ENCODE assay signal across 32 mouse cellular contexts in genomic region chr10:8365816-8366215, GRCm38 (mm10).
"Had no signal": no experiment of that assay in that cellular context is flagged by ENCODE, and none has a peak within 500 bp of the region (broad histone marks: within the 10 kb centered on the region; RNA-seq: fewer than 3 reads in every experiment).

No protein-coding gene starts in this region.

- H3K36me3 ChIP-seq: limb, embryonic 10.5 days; limb, embryonic 12.5 days; limb, embryonic 13.5 days; limb, embryonic 15.5 days; liver, embryonic 12.5 days; liver, embryonic 13.5 days; liver, embryonic 15.5 days; lung, embryonic 15.5 days; midbrain, embryonic 10.5 days; midbrain, embryonic 12.5 days; midbrain, embryonic 13.5 days; midbrain, embryonic 15.5 days; neural tube, embryonic 12.5 days; neural tube, embryonic 13.5 days had no signal

- DNase-seq: left cerebral cortex, postnatal 4 days; liver; liver, embryonic 13.5 days; lung, adult 18-20 months; lung, adult 2 months; lung, embryonic 14.5 days; lung, postnatal 10 days; lung, postnatal 14 days; lung, postnatal 36 days; lung, postnatal 4 days; midbrain, embryonic 14.5 days had no signal

- H3K9ac ChIP-seq: limb, embryonic 12.5 days; limb, embryonic 13.5 days; limb, embryonic 15.5 days; liver, embryonic 12.5 days; liver, embryonic 13.5 days; liver, embryonic 14.5 days; liver, embryonic 15.5 days; lung, embryonic 14.5 days; lung, embryonic 15.5 days; midbrain, embryonic 12.5 days; midbrain, embryonic 13.5 days; midbrain, embryonic 15.5 days; neural tube, embryonic 12.5 days; neural tube, embryonic 13.5 days had no signal

- H3K9me3 ChIP-seq: limb, embryonic 10.5 days; limb, embryonic 12.5 days; limb, embryonic 13.5 days; limb, embryonic 15.5 days; liver, embryonic 12.5 days; liver, embryonic 13.5 days; liver, embryonic 15.5 days; lung, embryonic 15.5 days; megakaryocyte, embryonic 14.5 days; midbrain, embryonic 10.5 days; midbrain, embryonic 12.5 days; midbrain, embryonic 13.5 days; midbrain, embryonic 15.5 days; neural tube, embryonic 12.5 days; neural tube, embryonic 13.5 days had no signal

- H3K27me3 ChIP-seq: limb, embryonic 12.5 days; limb, embryonic 13.5 days; limb, embryonic 15.5 days; liver, embryonic 12.5 days; liver, embryonic 13.5 days; liver, embryonic 15.5 days; lung, embryonic 15.5 days; megakaryocyte, embryonic 14.5 days; midbrain, embryonic 13.5 days; midbrain, embryonic 15.5 days; neural tube, embryonic 12.5 days; neural tube, embryonic 13.5 days had no signal

- H3K27ac ChIP-seq: limb, embryonic 10.5 days; limb, embryonic 12.5 days; limb, embryonic 13.5 days; limb, embryonic 15.5 days; liver, embryonic 12.5 days; liver, embryonic 13.5 days; liver, embryonic 14.5 days; liver, embryonic 15.5 days; lung, embryonic 15.5 days; macrophage; midbrain, embryonic 10.5 days; midbrain, embryonic 12.5 days; midbrain, embryonic 13.5 days; midbrain, embryonic 15.5 days; neural tube, embryonic 12.5 days; neural tube, embryonic 13.5 days had no signal

- H3K4me2 ChIP-seq: limb, embryonic 12.5 days; limb, embryonic 13.5 days; limb, embryonic 15.5 days; liver, embryonic 11.5 days; liver, embryonic 12.5 days; liver, embryonic 13.5 days; liver, embryonic 15.5 days; lung, embryonic 14.5 days; lung, embryonic 15.5 days; midbrain, embryonic 11.5 days; midbrain, embryonic 12.5 days; midbrain, embryonic 13.5 days; midbrain, embryonic 15.5 days; neural tube, embryonic 12.5 days; neural tube, embryonic 13.5 days had no signal

- ATAC-seq: liver, embryonic 12.5 days; lung, postnatal 0 days; midbrain, embryonic 13.5 days; midbrain, embryonic 15.5 days; midbrain, embryonic 16.5 days had no signal

- H3K4me3 ChIP-seq: limb, embryonic 10.5 days; limb, embryonic 12.5 days; limb, embryonic 13.5 days; limb, embryonic 15.5 days; liver, embryonic 12.5 days; liver, embryonic 13.5 days; liver, embryonic 15.5 days; lung, embryonic 15.5 days; megakaryocyte, embryonic 14.5 days; midbrain, embryonic 10.5 days; midbrain, embryonic 12.5 days; midbrain, embryonic 13.5 days; midbrain, embryonic 15.5 days; myocyte; neural tube, embryonic 12.5 days; neural tube, embryonic 13.5 days had no signal

- H3K4me1 ChIP-seq: limb, embryonic 10.5 days; limb, embryonic 12.5 days; limb, embryonic 13.5 days; limb, embryonic 15.5 days; liver, embryonic 12.5 days; liver, embryonic 13.5 days; liver, embryonic 15.5 days; lung, embryonic 15.5 days; megakaryocyte, embryonic 14.5 days had no signal
